Mouse (Mus musculus): ENCODE results near the gene 2310022B05Rik. TPM values are rescaled to one million over a fixed set of nuclear protein-coding genes. Genes with fewer than 3 reads are reported as not detected.

2310022B05Rik gene
- total RNA-seq (2021) = 10 to 100 TPM; 13.7 to 14.0 TPM
- long read RNA-seq, experiment 1, transcript 2310022B05Rik-201 (4 exons, 3,307 nt) = major isoform, 29 of 35 reads
- long read RNA-seq, experiment 1, partial matches to known transcripts = 0 of 35 reads
- long read RNA-seq, experiment 1, other reads (novel, unspliced or antisense) = 6 of 35 reads
- long read RNA-seq, experiment 2, transcript 2310022B05Rik-201 (4 exons, 3,307 nt) = major isoform, 33 of 38 reads
- long read RNA-seq, experiment 2, partial matches to known transcripts = 1 of 38 reads
- long read RNA-seq, experiment 2, other reads (novel, unspliced or antisense) = 4 of 38 reads

GRCm38 (mm10) chr8:124663112-124663873 lies at the start of gene 2310022B05Rik:
Gene 2310022B05Rik, minus strand, starts transcription at chr8:124663369.
- DNase-seq = peak; percentile 90

- no peak for DNase-seq
These were observed 42.7 kb upstream of the 2310022B05Rik start for GRCm38 (mm10) chr8:124705823-124706222.

DNA sequence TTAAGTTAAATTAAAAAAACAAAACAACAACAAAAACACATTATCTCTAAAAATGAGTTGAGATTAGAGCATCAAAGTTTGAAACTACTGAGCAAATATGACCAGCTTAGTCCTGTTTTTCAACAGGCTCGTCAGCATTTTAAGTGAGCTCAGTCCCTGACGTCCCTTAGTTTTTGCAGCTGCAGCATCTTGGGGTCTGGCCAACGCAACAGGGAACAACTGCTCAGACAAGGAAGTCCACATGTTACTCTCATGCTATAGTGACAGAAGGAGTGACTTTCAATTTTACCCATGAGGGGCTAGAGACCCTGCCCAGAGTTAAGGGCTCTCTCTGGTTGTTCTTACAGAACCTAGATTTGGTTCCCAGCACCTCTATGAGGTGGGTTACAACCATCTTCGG lies 41.2 kb upstream of the 2310022B05Rik start:
- DNase-seq = no peak

GRCm38 (mm10) chr8:124703526-124703925 lies 40.4 kb upstream of the 2310022B05Rik start:
- no peak for DNase-seq

DNA sequence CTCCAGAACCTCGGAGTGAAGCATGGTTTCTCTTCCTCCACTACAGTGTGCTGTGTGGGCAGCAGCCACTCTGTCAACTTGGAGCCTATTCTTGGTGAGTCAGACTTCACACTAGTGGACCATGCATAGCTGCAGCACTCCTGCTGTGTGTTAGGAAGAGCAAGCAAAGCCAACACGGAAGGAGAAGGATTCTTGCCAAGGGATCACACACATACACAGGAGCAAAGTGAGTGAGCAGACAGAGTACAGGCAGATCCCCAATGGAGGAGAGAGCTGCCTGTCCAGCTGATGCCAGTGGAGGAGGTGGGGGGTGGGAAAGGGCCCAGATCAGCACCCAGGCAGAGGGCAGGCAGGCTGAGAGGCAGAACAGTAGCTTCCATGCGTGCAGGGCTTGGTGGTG lies 39.0 kb upstream of the 2310022B05Rik start:
- no peak for DNase-seq

DNA sequence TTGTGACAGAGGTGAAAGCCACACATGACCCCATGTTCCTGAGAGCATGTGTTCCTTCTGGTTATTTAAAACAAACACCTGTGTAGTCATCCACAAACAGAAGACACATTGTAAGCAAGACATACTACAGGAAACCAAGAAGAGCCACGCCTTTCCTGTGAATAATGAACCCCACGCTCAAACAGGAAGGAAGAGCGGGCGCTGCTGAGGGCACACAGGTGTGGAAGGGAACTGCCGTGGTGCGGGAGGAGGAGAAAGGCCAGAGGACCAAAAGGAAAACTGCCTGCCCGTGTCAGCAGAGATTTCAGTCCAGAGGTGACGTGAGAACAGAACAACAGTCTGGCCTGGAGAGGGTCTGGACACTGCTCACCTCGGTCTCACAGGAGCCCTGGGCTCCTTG lies 37.9 kb upstream of the 2310022B05Rik start:
- DNase-seq = no peak

DNA sequence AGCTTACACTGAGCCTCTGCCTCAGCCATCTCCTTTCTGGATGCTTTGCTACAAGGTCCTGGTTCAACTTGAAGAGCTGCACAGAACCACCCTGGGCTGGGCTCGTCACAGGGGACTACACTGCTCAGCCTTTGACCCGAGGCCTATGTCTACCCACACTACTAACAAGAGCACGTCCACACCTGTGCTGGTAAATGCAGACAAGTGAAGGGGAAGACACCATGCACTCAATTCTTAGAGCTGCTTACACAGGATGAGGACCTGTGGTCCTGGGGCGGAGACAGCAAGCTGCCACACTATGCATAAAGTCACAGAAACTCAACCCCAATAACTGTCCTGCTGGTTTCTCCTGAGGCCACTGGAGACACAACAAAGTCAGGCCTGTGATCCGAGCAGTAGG lies 37.1 kb upstream of the 2310022B05Rik start:
- DNase-seq = no peak

DNA sequence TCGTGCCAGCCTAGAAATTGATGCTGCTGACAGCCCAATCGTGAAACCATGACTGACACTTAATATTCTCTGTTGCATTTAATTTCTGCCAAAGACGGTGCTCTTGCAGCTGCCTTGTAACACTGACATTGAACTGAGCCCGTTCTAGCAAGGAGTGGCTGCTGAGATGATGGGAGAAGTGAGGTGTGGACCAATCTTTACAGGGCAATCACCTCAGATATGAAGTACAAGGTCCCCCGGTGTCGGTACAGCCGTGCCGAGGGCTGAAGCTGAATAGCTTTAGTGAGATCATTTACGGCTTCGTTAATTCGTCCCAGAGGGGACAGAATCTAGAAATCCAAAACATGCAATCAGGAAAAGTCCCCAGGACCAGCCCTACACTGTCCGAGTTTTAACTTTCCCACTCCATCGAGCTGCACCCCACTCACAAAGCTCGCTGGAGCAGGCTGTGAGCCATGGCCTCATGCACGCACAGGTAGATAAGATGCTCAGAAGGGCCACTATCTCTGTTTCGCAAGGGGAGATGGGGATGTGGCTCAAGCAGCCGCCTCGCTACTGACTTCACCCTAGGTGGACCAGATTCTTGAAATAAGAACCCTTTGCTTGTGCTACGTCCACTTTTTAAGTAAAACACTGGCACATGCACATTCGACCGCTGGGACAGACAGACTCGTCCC lies 32.4 kb upstream of the 2310022B05Rik start:
- no peak for DNase-seq

DNA sequence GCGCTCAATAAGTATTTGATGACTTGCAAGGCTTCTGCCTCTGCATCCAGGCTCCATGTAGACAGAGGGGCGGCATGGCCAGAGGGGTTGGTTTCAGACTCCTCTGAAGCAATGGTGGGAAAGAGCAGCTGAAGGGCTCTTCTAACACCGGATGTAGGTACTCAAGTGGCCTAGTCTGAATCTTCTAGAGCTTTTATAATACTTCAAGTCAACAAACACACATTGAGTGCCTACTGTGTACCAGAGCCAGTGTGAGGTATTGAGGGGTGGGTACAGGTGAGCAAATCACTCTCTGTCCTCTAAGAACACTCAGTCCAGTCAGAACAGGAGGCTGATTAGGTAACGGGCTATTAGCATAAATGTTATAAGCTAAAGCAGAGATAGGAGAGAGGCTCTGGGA lies 28.5 kb upstream of the 2310022B05Rik start:
- DNase-seq = no peak

- DNase-seq = no peak
These were observed 25.7 kb upstream of the 2310022B05Rik start for GRCm38 (mm10) chr8:124688899-124689298.

DNA sequence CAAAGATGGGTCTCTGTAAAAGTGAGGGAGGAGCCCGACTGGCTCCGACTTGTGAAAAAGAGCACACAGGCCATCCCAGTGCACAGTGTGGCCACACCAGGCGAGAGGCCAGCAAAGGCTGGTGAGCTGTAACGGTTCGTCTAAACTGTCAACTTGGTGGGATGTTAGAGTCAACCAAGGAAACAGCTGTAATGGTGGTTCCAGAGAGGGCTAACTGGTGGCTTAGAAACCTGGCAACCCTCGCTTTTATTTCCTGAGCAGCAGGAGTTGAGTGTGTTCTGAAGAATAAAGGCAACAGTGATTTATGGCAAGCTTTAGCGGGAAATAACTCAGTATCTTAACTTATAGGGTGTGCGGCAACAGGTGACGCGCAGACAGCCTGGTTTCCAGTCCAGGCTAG lies 19.0 kb upstream of the 2310022B05Rik start:
- no peak for DNase-seq

GRCm38 (mm10) chr8:124681792-124682157 lies 18.6 kb upstream of the 2310022B05Rik start:
- no peak for DNase-seq

DNA sequence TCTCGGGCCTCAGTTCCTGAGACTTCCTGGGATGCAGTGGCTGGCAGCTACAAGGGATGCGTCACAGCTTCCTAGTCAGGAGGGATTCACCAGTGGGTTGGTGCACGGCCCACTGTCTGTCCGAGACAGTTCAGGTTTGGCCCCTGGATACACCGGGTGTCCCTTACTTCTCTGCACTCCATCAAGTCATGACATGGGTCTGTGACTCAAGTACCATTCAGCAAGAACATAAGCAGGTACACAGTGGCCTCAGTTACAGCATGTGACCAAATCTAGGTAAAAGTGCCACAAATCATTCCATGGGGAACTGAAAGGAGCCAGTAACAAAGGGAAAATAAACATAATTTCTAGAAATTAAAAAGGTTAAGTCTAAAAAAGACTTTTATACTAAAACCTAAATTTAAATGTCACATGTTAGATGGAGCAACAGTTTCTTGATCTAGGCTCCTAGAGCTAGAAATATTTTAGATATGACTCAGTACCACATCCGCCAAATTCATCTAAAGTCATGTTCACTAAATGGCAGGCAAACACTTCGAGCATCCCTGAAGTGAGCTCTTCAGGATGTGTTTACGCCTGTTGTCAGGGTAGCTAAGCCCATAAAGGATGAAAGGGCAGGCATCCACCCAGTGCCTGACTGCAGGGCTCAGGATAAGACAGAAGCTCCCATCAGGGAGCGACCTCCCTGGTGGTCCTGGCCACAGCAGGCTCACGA lies 18.1 kb upstream of the 2310022B05Rik start:
- no peak for DNase-seq

GRCm38 (mm10) chr8:124678246-124678645 lies 15.1 kb upstream of the 2310022B05Rik start:
- DNase-seq = no peak

DNA sequence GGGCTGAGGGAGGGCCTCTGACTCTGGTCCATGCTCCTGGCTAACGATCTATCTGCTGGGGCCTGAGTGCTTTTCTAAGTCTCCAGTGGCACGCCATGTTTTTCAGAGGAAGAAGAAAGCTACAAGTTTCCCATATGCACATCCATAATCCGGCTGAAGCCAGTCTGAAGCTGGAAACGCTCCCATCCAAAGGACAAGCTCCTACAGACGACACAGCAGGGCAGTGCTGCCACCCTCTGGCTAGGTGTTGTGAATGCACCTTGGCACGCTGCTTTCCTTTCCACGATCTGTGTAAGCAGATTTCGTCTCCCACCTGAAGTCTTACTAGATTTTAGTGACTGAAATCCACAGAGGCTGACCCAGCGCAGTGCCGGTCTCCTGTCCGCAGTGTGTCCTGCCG lies 14.3 kb upstream of the 2310022B05Rik start:
- DNase-seq = peak; percentile 60

GRCm38 (mm10) chr8:124677078-124677477 lies 13.9 kb upstream of the 2310022B05Rik start:
- no peak for DNase-seq

DNA sequence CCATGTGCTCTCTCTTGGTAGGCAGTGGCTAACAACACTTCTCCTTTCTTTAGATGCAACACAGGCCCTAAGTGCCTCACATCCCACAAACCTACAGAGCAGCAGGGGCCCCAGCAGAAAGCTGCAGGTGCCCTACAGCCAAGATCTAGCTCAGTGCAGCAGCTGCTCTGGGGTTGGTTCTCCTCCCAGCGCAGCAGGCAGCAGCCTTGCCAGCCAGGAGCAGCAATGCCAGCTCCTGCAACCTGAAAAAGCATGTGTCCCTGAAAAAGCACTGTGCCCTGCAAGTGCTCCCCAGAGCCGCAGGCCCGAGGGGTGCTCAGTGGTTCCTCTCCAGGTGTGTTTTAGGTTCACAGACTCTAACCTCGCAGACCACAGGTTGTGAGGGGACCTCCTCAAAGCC lies 13.5 kb upstream of the 2310022B05Rik start:
- DNase-seq = no peak

GRCm38 (mm10) chr8:124672345-124672744 lies 9.2 kb upstream of the 2310022B05Rik start:
- DNase-seq = no peak

DNA sequence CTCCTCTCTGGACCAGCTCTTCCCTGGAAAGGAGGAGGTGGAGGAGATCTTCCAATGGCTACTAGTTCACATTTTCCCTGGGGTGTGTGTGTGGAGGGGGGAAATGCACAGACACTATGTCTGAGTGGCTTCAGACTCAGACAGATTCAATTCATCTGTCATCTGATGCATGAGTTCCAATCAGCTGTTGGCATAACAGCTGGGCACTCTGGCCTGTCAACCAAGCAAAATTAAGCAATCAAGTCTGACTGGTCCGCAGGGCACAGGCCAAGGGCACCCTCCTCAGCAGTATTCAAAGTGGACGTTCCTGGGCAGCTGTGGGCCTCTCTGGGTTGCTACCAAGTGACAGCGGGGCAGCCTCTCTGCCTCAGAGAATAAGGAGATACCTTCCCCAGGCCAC lies 5.6 kb upstream of the 2310022B05Rik start:
- DNase-seq = peak; percentile 36

- no peak for DNase-seq
These were observed 1.2 kb upstream of the 2310022B05Rik start for GRCm38 (mm10) chr8:124664414-124664813.

DNA sequence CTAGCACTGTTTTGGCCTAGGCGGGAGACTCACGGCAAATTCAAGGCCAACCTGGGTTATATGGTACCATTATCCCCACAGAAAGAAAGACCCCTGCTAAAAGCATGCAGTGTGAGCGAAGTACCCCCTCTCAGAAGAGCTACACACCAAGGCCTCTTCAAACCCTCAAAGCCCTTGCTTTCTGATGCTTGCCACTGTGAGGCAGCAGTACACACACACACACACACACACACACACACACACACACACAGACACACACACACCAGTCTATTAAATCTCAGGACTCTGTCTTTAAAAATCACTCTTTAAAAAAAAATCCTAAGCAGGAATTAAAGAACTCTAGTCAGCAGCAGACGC lies 683 bp upstream of the 2310022B05Rik start:
- no peak for DNase-seq

DNA sequence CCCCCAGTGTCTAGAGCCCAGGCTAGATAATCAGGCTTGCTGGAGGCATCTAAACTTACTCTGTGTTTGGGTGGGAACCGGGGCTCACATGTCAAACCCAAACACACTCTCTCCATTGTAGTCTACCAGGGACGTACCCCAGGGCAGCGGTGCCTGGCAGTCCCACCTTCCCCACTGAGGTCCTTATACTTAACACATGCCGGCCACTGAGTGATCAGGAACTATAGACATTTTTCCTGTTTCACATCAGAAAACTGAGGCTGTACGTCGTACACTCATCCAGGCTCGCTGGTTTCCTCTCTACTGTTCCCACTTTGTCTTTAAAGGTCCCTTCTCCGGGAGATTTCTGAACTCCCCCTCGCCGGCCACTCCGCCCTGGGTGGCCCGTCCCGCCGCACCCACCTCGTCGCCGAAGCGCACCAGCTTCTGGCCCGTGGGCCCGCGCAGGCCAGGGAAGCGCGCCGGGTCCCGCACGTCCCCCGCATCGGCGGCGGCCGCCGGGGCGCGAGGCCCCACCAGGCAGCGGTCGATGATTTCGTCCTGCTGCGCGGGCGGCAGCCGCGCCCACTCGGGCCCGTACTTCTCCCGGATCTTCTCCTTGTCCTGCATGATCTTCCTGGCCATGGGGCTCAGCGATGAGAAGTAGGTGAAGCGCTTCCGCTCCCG lies 590 bp downstream of the 2310022B05Rik start:
- no peak for DNase-seq

All from gastrocnemius, postnatal 25 days (tissue).